In the genomic region with DNA sequence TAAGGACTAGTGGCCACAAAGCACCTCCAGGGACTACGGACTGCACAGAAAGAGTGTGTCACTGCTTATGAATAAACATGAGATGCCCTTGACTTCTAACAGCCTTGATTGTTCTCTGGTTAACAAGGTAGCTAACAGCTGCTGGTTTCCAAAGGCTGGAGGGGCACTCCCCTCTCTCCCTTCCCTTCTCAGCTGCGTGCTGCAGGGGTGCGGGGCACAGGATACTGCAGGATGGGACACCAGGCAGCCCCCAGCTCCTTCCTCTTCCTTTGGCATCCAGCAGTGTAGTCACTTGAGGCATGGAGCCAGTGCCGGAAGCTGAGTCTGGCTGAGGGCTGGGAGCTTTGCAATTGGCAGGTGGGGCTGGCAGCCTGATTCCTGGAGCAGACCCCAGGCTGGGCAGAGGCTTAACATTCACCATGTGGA, we compare ENCODE assay signal across 10 mouse cellular contexts.
DNase-seq lines count a peak whose midpoint lies in the region; ATAC-seq and TF ChIP-seq lines count a peak whose summit lies in the region.
"Had no signal": no experiment of that assay in that cellular context is flagged by ENCODE, and none has a peak within 500 bp of the region (broad histone marks: within the 10 kb centered on the region; RNA-seq: fewer than 3 reads in every experiment).

No protein-coding gene starts in this region.

- DNase-seq in layer of hippocampus, postnatal 14 days (ENCODE audit: low spot score in 2 of 2) = peak; percentile 56 to 77
- no peak for DNase-seq in layer of hippocampus, adult 2 months (ENCODE audit: low spot score in 2 of 2)
- DNase-seq in forebrain, embryonic 11.5 days (ENCODE audit: low spot score) = peak; percentile 63
- DNase-seq in forebrain, postnatal 0 days = peak; percentile 74
- peak; percentile 59 for DNase-seq in midbrain, embryonic 14.5 days
- no peak for DNase-seq in liver
- DNase-seq in embryo, embryonic 11 days = no peak

- H3K4me2 ChIP-seq in forebrain, embryonic 11.5 days (ENCODE audit: low read depth, low read length, severe bottlenecking) = no peak overlapping the region
- no peak overlapping the region for H3K4me2 ChIP-seq in forebrain, postnatal 0 days (ENCODE audit: low read depth)
- H3K4me2 ChIP-seq in midbrain, embryonic 14.5 days (ENCODE audit: low read length) = no peak overlapping the region
- H3K4me2 ChIP-seq: heart, embryonic 12.5 days; liver, embryonic 15.5 days had no signal

- H3K27me3 ChIP-seq in forebrain, embryonic 11.5 days (ENCODE audit: control insufficient read depth, insufficient read depth, low read length) = no peaks in the 10 kb centered on the region
- H3K27me3 ChIP-seq in forebrain, postnatal 0 days (ENCODE audit: insufficient read depth, low read length) = no peaks in the 10 kb centered on the region
- H3K27me3 ChIP-seq in midbrain, embryonic 14.5 days (ENCODE audit: control insufficient read depth, insufficient read depth, low read length) = no peaks in the 10 kb centered on the region
- H3K27me3 ChIP-seq: liver, embryonic 15.5 days had no signal

- H3K27ac ChIP-seq in layer of hippocampus, adult 2 months = no peak overlapping the region; the same call in 1 of the 2 replicates
- H3K27ac ChIP-seq in forebrain, embryonic 11.5 days (ENCODE audit: low read depth, low read length) = no peak overlapping the region
- peak overlapping the region; percentile 15; the same call in 1 of the 2 replicates for H3K27ac ChIP-seq in forebrain, postnatal 0 days (ENCODE audit: low read depth, low read length)
- H3K27ac ChIP-seq in midbrain, embryonic 14.5 days (replicated peaks; ENCODE audit: low read depth, low read length) = peak overlapping the region; percentile 60
- H3K27ac ChIP-seq: liver, embryonic 15.5 days had no signal

- no peak overlapping the region for H3K9ac ChIP-seq in forebrain, embryonic 11.5 days (ENCODE audit: low read length)
- no peak overlapping the region for H3K9ac ChIP-seq in forebrain, postnatal 0 days
- no peak overlapping the region for H3K9ac ChIP-seq in midbrain, embryonic 14.5 days (replicated peaks; ENCODE audit: low read length)
- H3K9ac ChIP-seq: heart, embryonic 12.5 days; liver, embryonic 15.5 days had no signal

- WGBS in forebrain, embryonic 11.5 days = 27% methylated on average over 4 of the region's 4 CpGs
- WGBS in forebrain, postnatal 0 days = 1% methylated on average over 4 of the region's 4 CpGs
- 9% methylated on average over 4 of the region's 4 CpGs for WGBS in midbrain, embryonic 14.5 days

- no peak for TF ChIP-seq CTCF in layer of hippocampus, adult 2 months (conservative IDR thresholded peaks at IDR 0.05)
- TF ChIP-seq CTCF in forebrain, postnatal 0 days (IDR thresholded peaks at IDR 0.05; ENCODE audit: low read depth) = no peak

- no peaks in the 10 kb centered on the region for H3K36me3 ChIP-seq in forebrain, embryonic 11.5 days (ENCODE audit: control insufficient read depth, insufficient read depth, low read length)
- H3K36me3 ChIP-seq in forebrain, postnatal 0 days (ENCODE audit: insufficient read depth) = no peaks in the 10 kb centered on the region
- H3K36me3 ChIP-seq in midbrain, embryonic 14.5 days (ENCODE audit: control insufficient read depth, insufficient read depth, low read length) = no peaks in the 10 kb centered on the region
- H3K36me3 ChIP-seq: heart, embryonic 12.5 days; liver, embryonic 15.5 days had no signal

- no peaks in the 10 kb centered on the region for H3K9me3 ChIP-seq in forebrain, embryonic 11.5 days (ENCODE audit: control insufficient read depth, low read length)
- no peaks in the 10 kb centered on the region for H3K9me3 ChIP-seq in forebrain, postnatal 0 days (ENCODE audit: low read length)
- H3K9me3 ChIP-seq in midbrain, embryonic 14.5 days (ENCODE audit: control insufficient read depth, low read length) = no peaks in the 10 kb centered on the region
- H3K9me3 ChIP-seq: heart, embryonic 12.5 days; liver, embryonic 15.5 days had no signal

- H3K4me1 ChIP-seq in forebrain, embryonic 11.5 days (replicated peaks; ENCODE audit: control insufficient read depth, insufficient read depth, low read length) = 0 out of 2 replicates have a peak, but pooled peaks cover 3% of the 10 kb centered on the region
- H3K4me1 ChIP-seq in forebrain, postnatal 0 days (ENCODE audit: insufficient read depth) = 0 out of 2 replicates have a peak, but pooled peaks cover 11% of the 10 kb centered on the region
- H3K4me1 ChIP-seq in midbrain, embryonic 14.5 days (ENCODE audit: control insufficient read depth, insufficient read depth, low read length) = peaks cover 31% of the 10 kb centered on the region
- H3K4me1 ChIP-seq: heart, embryonic 12.5 days; liver, embryonic 15.5 days had no signal

- no peak overlapping the region for H3K4me3 ChIP-seq in layer of hippocampus, adult 2 months
- H3K4me3 ChIP-seq in forebrain, embryonic 11.5 days (ENCODE audit: low read depth, low read length) = no peak overlapping the region
- no peak overlapping the region for H3K4me3 ChIP-seq in forebrain, postnatal 0 days (ENCODE audit: low read depth, low read length)
- no peak overlapping the region for H3K4me3 ChIP-seq in midbrain, embryonic 14.5 days (replicated peaks; ENCODE audit: low read depth, low read length)
- H3K4me3 ChIP-seq: heart, embryonic 12.5 days; liver, embryonic 15.5 days had no signal

- peak; percentile 80 for ATAC-seq in forebrain, embryonic 11.5 days (replicated peaks; ENCODE audit: low FRiP score)
- peak; percentile 89 for ATAC-seq in forebrain, postnatal 0 days
- ATAC-seq in midbrain, embryonic 14.5 days (ENCODE audit: low FRiP score, low TSS enrichment) = peak; percentile 61
- ATAC-seq: intestine, embryonic 16.5 days had no signal

Comparison
In these comparisons a context has a peak if more than half of its experiments do, and no peak if none do; other contexts are left out.
1. DNase-seq: peak in layer of hippocampus, postnatal 14 days (2 of 2), forebrain, embryonic 11.5 days (single experiment), forebrain, postnatal 0 days (single experiment) and midbrain, embryonic 14.5 days (single experiment); none in layer of hippocampus, adult 2 months (0 of 2), liver (single experiment) and embryo, embryonic 11 days (single experiment).
2. H3K27ac ChIP-seq: peak in forebrain, postnatal 0 days (single experiment) and midbrain, embryonic 14.5 days (single experiment); none in layer of hippocampus, adult 2 months (single experiment) and forebrain, embryonic 11.5 days (single experiment).
3. Peak in every context shown above with its lines, with median percentiles within 50 percentile points of each other: ATAC-seq.